In the genomic region with DNA sequence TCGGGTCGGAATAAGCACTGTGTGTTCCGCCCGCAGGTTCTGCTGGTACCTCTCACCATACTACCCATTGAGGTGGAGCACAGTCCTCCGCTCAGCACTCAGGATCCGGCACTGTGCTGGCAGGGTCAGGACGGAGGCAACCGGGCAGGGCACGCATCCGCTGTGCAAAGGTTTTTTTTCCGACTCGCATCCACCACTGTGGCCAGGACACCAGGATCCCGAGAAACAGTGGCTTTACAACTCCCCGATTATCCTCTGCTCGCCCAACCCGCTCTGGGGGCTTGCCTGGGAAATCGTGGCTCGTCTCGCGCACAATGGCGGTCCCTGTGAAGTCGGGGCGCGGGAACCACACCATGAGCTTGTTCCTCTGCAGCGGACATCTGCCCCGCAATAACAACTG, we compare ENCODE assay signal across 8 mouse cellular contexts. TPM values are rescaled to one million over a fixed set of nuclear protein-coding genes. Genes with fewer than 3 reads are reported as not detected.
DNase-seq lines count a peak whose midpoint lies in the region; ATAC-seq and TF ChIP-seq lines count a peak whose summit lies in the region.

No protein-coding gene starts in this region.

- no peaks in the 10 kb centered on the region for H3K9me3 ChIP-seq in limb, embryonic 12.5 days

- peak overlapping the region; percentile 41 for H3K4me3 ChIP-seq in layer of hippocampus, adult 2 months
- peak overlapping the region; percentile 41 for H3K4me3 ChIP-seq in embryonic fibroblast, embryonic 13.5 days (ENCODE audit: insufficient read depth, low read length)
- H3K4me3 ChIP-seq in limb, embryonic 12.5 days (replicated peaks), result peak overlapping the region; percentile 48

- WGBS in limb, embryonic 12.5 days, result 0% methylated on average over 26 of the region's 26 CpGs

- H3K36me3 ChIP-seq in limb, embryonic 12.5 days, result no peaks in the 10 kb centered on the region

- ATAC-seq in limb, embryonic 12.5 days (ENCODE audit: insufficient number of reproducible peaks, insufficient read depth, low FRiP score, low TSS enrichment, low read depth), result no peak

- H3K27me3 ChIP-seq in limb, embryonic 12.5 days, result peaks cover 36% of the 10 kb centered on the region

- no peak for TF ChIP-seq CTCF in layer of hippocampus, adult 2 months (conservative IDR thresholded peaks at IDR 0.05)
- TF ChIP-seq CTCF in embryonic fibroblast, embryonic 13.5 days (IDR thresholded peaks at IDR 0.05; ENCODE audit: borderline replicate concordance, insufficient read depth, low read length), result no peak

- H3K9ac ChIP-seq in limb, embryonic 12.5 days (replicated peaks), result peak overlapping the region; percentile 51

- no peak overlapping the region for H3K27ac ChIP-seq in layer of hippocampus, adult 2 months
- no peak overlapping the region for H3K27ac ChIP-seq in embryonic fibroblast, embryonic 13.5 days (ENCODE audit: insufficient read depth, low read length)
- H3K27ac ChIP-seq in limb, embryonic 12.5 days, result no peak overlapping the region

- no peaks in the 10 kb centered on the region for H3K4me1 ChIP-seq in embryonic fibroblast, embryonic 13.5 days (ENCODE audit: control insufficient read depth, insufficient read depth, low read length)
- H3K4me1 ChIP-seq in limb, embryonic 12.5 days (replicated peaks), result 0 out of 2 replicates have a peak, but pooled peaks cover 9% of the 10 kb centered on the region

- no peak for DNase-seq in layer of hippocampus, adult 2 months (ENCODE audit: low spot score in 2 of 2)
- no peak for DNase-seq in layer of hippocampus, postnatal 14 days (ENCODE audit: low spot score in 2 of 2)
- peak; percentile 35 for DNase-seq in retina, embryonic 14.5 days (ENCODE audit: low spot score)
- no peak for DNase-seq in thymus, postnatal 14 days
- no peak for DNase-seq in thymus, postnatal 10 days (ENCODE audit: low spot score in 2 of 2)
- no peak for DNase-seq in right cerebral cortex, adult 18-20 months

- no peak for TF ChIP-seq POLR2A in embryonic fibroblast, embryonic 13.5 days (IDR thresholded peaks at IDR 0.05; ENCODE audit: low read depth, low read length)

- H3K4me2 ChIP-seq in limb, embryonic 12.5 days, result peak overlapping the region; percentile 80

RNA-seq across cellular contexts. Expression of a gene that starts 21.0 kb away (rescaled TPM):
- 10 to 100 TPM; 12.0 to 12.3 TPM for total RNA-seq in layer of hippocampus, adult 2 months (2021)
- total RNA-seq in layer of hippocampus, postnatal 14 days (2021), result 10 to 100 TPM; 10.2 to 11.6 TPM
- polyA plus RNA-seq in embryonic fibroblast, embryonic 13.5 days (2011; ENCODE audit: insufficient read length, low read depth, missing spikeins), result 3.9 TPM in 1 of 2 replicates, not detected in the other
- polyA plus RNA-seq in limb, embryonic 12.5 days (2016; fragmentation: Nextera tagmentation; extraction: Ambion mirVana), result 4.5 and 5.3 TPM in 2 replicates

RNA-seq across cellular contexts. Expression of a gene that starts 28.0 kb away (rescaled TPM):
- 1 to 10 TPM in 1 of 2 experiments, under 1 TPM in 1; 0.76 to 2.4 TPM for total RNA-seq in layer of hippocampus, adult 2 months (2021)
- 1 to 10 TPM; 1.8 to 3.9 TPM for total RNA-seq in layer of hippocampus, postnatal 14 days (2021)
- polyA plus RNA-seq in embryonic fibroblast, embryonic 13.5 days (2011; ENCODE audit: insufficient read length, low read depth, missing spikeins), result 2.4 and 2.5 TPM in 2 replicates
- polyA plus RNA-seq in limb, embryonic 12.5 days (2016; fragmentation: Nextera tagmentation; extraction: Ambion mirVana), result 1.5 and 1.6 TPM in 2 replicates
